Mouse (Mus musculus): ENCODE measurements at regions not wholly inside any gene's neighbourhood (a gene's known extent, or its start where the extent isn't known, plus 50 kb on each side); places are given as distances from the start of the nearest gene placed in this dataset.

DNA sequence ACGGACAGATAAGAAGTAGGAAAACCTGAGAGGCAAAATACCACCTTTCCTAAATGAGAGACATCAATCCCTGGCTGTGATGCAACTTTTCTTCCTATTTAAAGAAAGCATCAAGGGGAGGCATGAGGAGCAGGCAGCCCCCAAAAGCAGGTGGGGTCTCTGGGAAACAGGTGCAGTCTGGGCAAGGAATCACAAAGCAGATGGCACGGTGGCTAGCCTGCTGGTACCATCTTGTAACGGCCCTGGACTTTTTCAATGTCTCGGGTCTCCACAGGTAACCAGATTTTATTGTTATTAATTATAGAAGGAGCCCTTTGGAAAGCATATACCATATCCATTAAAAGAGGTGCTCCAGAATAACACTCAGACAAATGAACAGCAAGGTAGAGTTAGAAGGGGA, 219.6 kb downstream of the Galc start:
- DNase-seq = no peak

- no peak for DNase-seq
These were observed 235.6 kb downstream of the Galc start for GRCm38 (mm10) chr12:98023655-98024054.

- DNase-seq = no peak
These were observed 244.5 kb downstream of the Galc start for GRCm38 (mm10) chr12:98014607-98015278.

GRCm38 (mm10) chr12:98009175-98009574, 250.1 kb downstream of the Galc start:
- no peak for DNase-seq

DNA sequence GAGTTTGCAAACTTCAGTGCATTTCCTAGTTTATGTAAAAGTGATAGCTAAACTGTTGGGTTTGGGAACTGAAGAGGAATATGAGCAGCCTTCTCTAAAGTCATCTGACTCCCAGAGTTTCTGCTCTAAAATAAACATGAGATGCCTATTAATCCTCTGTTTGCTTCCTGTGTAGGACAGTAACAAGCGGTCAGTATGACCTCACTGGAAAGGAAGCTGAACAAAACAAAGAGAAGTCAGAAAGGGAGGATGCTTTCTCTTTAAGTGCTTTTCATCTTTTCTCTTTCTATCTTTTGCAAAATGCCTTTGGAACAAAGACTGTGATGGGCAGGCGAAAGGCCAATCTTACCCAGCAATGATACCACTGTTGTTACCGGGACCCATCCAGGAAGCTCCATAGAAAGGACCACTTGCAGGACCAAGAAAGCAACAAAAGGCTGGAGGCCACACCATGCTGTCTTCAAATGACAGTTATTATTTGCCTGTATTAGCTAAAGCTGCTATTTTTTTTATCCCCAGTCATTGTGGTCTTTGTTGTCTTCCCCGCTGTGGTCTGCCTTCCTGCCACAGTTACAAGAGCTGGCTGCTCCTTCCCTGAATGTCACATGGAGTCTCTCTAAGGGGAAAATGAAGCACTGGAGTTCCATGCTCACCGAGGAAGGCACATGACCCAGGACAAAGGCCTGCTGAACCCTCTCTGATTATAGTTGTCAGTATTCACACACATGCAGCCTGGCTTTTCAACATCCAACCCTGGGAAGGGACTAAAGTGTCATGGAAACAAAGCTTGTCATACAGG, 253.4 kb downstream of the Galc start:
- no peak for DNase-seq

GRCm38 (mm10) chr12:98002217-98002616, 257.0 kb downstream of the Galc start:
- DNase-seq = no peak

- DNase-seq = no peak
These were observed 264.4 kb downstream of the Galc start for GRCm38 (mm10) chr12:97994884-97995283.

DNA sequence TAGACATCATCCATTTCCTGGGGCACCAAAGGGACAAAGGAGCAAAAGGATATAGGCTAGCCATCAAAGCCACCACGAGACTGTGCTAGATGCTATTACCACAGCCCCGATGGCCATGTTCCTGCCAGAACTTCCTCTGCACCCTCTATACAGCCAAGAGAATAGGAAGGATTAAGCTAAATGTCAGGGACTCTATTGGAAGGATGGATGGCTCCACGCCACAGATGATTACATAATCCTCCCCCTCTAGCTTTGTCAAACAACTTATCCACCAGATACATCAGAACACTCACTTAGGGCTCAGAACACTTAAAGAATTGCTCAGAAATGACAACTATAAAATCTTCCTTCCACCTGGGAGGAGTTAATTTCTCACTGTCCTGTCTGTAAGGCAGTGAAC, 265.3 kb downstream of the Galc start:
- DNase-seq = no peak

DNA sequence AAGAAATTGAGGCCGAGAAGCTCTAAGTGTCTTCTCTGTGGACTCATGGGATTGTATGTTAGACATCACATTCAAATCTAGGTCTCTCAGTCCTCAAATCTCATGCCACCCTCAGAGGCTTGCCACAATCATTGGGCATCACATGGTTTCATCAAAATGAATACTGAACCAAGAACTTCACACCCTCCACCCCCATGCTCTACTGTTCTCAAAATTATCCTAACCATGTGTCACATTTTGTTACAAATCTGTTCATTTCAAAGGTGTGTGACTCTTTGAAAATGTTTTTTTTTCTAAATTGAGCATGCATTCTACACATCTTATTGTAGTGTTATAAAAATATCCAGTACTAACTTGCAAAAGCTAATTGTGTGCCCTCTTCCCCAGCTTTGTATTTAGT, 275.9 kb downstream of the Galc start:
- DNase-seq = no peak

GRCm38 (mm10) chr12:97978668-97979067, 280.6 kb downstream of the Galc start:
- DNase-seq = no peak

DNA sequence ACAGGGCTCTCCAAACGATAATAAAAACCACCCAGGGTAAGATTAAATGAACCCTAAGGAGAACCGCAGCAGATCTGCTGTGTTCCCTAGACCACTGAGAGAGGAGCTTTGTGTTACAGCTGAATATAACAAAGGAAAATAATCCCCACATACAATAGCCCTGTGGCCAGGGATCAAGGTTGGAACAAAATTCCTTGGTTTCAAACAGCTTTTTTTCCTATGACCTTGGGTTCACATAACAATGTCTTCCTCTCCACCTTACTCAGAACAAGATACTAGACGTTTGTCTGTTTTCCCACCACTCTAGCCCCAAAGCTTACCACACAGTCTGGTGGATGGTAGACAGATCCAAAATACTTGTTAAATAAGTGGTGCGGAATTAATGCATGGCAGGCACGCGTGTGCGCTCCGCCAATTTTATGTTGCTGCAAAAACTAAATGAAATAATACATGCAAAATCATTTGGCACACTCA, 281.0 kb downstream of the Galc start:
- no peak for DNase-seq

GRCm38 (mm10) chr12:97977633-97978032, 281.6 kb downstream of the Galc start:
- DNase-seq = no peak

DNA sequence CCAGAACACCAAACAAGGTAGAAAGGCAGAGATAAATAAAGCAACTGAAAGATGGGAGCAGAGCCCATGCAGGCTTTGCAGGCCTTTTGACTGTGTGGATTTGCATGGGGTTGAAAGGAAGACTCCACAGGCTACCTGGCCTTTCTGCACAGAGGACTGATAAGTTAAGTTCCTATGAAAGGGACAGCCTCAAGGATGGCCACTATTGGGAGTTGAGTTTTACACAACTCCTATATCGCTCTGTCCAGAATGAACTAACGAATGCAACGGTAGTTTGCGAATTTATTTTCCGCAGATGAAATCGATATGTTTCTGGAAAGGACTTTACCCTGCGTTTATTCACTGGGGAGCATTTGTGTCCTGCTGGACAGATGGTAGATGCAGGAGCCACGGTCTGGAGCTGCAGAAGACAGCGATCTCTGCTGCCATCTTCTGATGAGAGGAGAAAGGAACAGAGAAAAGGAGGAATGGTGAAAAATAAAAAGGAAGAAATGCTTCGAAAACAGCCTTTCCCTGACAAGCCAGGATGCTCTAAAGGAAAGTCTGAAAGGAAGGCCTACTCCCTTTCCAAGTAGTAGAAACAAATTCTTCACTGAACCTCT, 285.2 kb downstream of the Galc start:
- DNase-seq = no peak

DNA sequence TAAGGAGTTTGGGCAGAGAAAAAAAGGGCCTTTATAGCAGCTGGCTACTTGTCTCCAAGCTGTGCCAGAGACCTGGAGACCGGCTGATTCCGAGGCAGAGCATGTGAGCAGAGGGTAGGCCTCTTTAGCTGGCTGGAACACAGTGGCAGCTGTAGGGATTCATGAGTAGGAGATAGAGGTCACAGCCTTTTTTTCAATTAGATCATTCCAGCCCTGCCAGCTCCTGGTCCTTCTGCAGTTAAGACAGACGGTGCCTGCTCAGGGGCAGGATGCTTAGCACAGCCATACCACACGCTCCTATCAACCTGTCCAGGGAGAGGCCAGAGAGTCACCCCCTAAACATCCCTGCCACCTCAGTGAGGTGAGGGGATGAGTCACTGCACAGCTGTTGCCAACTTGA, 302.1 kb downstream of the Galc start:
- no peak for DNase-seq

DNA sequence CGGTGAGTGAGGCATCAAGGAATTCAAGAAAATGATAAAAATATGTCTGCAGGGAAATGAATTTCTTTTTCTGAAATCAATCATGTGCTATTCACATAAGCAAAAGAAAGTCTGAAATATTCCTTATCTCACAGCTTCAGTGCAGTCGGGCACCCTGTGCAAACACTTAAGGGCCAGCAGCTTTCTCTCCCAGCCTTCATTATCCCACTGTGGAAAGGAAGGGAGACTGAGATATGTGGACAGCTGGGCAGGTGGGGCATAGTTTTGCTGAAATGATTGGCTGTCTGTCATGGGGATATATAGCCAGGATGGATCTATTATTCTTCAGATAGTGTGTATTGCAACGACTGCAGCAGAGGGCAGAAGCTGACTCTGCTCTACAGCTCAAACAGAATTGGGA, 305.9 kb downstream of the Galc start:
- no peak for DNase-seq

DNA sequence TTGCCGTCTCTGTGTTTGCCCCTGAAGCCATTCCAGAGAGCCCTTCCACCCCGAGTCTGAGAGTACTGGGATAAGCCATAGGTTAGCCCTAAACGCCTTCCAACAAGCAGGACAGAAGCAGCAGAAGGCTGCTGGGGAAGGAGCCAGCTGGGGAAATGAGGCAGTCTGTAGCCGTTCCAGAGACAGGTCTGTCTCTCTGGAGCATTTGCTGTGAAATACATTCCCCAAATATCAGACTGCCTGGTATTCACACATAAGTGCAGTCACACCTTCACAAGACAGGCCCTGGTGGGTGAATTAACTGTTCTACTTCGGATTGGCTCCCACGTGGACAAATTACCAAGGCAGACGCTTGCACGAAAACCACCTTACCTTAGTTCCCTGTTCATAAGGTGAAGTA, 307.1 kb downstream of the Galc start:
- no peak for DNase-seq

GRCm38 (mm10) chr12:97950072-97950471, 309.2 kb downstream of the Galc start:
- DNase-seq = no peak

DNA sequence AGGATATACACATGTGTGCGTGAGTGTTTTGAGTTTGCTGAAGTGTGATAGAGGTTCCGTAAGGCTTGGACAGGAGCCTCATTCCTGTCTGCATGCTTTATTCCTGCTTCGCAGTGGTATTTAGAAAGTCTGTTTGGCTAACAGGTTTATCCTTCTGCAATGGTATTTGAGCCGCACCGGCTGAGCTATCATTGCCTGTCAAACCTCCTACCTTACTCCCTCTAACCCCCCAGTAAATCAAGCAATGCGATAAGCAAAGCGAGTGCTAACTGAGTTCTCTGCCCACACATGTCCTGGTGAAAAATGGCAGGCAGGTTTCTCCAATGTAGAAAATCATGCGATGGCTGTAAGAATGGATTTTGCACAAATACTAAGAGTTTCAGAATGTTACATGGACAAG, 311.8 kb downstream of the Galc start:
- DNase-seq = no peak

GRCm38 (mm10) chr12:97938361-97938760, 320.9 kb downstream of the Galc start:
- DNase-seq = no peak

DNA sequence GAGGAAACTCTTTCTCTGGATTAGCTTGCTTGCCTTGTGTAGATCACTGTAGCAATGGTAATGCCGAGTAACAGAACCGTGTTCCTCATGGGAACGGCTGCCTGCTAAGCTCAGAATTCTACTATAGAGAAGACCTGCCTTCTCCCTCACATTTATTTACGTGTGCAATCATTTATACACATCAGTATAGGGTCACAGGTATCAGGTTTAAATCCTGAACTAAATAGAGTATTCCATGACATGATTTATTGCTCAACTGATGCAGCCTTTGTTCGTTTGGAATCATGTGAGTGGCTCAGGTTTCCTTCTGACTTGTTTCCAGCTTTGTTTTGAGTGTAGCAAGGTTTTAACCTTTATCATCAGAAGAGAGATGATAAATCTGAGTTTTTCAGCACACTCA, 329.4 kb downstream of the Galc start:
- DNase-seq = no peak

DNA sequence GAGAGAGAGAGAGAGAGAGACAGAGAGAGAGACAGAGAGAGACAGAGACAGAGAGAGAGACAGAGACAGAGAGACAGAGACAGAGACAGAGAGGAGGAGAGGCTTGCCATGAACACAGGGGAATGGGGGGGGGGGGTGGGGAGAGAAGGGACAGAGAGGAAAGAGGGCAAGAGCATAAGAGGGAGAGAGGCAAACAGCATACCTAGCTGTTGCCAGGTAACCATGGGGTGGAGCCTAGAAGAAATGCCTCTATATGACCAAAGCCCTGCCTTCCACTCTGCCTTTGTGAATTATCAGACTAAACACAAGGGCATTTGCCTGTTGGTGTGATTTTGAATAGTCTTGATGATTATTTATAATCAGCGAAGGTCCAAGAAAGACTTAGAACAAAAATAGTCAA, 332.2 kb downstream of the Galc start:
- no peak for DNase-seq

DNA sequence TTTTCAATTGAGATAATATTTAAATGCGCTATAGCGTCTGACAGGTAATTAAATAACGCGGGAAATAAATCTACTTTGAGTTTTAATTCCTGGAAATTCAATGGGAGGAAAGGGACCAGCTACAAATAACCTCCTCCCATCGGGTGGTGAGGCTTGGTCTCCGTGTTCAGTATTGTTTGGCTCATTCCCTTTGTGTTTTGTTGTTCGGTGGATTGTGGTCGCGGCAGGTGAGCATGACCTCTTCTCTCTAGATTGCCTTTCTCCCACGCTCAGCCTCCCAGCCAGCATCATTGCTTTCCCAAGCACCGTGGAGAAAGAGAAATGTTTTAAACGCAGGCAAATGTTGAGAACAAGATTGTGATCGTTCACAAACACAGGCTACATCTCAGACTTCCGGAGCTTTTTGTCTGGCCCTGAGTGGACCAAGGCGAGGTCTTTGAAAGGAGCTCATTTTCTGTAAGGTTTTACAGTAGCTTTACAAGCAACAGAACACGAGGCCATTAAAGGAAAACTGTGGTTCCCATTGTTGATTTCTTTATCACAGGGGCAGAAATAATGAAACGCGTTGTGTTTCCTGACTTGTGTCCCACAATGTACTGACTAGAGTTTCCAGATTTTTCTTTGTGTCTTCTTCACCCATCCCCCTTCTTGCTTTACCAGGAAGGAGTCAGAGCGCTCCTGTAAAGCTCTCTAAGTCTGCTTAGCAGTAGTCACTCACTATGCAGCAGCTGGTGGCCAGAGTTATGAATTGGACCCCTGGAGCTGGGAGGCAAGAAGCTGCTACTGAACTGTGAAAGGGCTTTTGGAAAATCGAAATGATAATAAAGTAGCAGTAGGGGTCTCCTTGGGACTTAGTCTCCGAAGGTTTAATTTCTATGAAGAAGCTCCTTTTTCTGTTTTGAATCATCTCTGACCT, 337.7 kb downstream of the Galc start:
- DNase-seq = no peak

DNA sequence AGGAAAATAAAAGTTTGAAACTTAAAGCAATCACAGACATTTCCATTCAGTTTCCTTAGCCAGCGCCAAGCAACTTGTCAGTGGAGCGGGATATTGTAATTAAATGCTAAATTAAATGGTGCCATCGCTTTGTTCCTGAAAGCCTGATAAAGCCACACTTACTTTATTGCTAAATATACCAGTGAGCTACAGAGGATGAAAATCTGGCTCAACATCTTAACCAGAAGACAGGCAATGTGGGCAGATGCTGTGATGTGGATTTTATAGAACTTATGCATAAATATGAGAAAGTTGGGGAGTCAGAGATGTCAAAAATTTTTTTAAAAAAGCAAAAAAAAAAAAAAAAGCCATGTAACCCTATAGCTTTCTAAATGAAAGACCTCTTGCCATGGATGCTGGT, 340.8 kb downstream of the Galc start:
- no peak for DNase-seq

Data from spleen, adult 18-20 months (tissue).